Mouse (Mus musculus) midbrain, postnatal 0 days (tissue): ENCODE measurements around the gene Prox2. TPM values are rescaled to one million over a fixed set of nuclear protein-coding genes. Genes with fewer than 3 reads are reported as not detected.

ENCODE experiments used
- ATAC-seq: fragments of 200-750 bp; cut with Nextera tagmentation; 2 replicates; pipeline ENCODE4 v1.8.0; 2017; ENCODE audit warnings: moderate number of reproducible peaks, mild to moderate bottlenecking, moderate TSS enrichment, moderate library complexity; ENCODE audit not compliant: low FRiP score
- DNase-seq: peaks from one replicate; pipeline ENCODE4 v3.0.0-alpha.2; 2015; ENCODE audit warnings: low spot score
- H3K27ac ChIP-seq: fragments of 300-500 bp; sonication (generic); 2 replicates; pipeline ENCODE4 v1.5.1; 2014; ENCODE audit warnings: low read depth, mild to moderate bottlenecking, low read length, mixed read lengths
- H3K27me3 ChIP-seq: fragments of 300-500 bp; sonication (generic); 2 replicates; pipeline ENCODE4 v1.6.1; 2014; ENCODE audit warnings: low read length, control low read depth, mixed read lengths; ENCODE audit not compliant: insufficient read depth
- H3K36me3 ChIP-seq: fragments of 300-500 bp; sonication (generic); 2 replicates; pipeline ENCODE4 v1.6.1; 2014; ENCODE audit warnings: low read length, control low read depth, mixed read lengths; ENCODE audit not compliant: insufficient read depth
- H3K4me1 ChIP-seq: fragments of 300-500 bp; sonication (generic); 2 replicates; pipeline ENCODE4 v1.6.1; 2014; ENCODE audit warnings: mild to moderate bottlenecking, control low read depth, antibody characterized with exemption, low read length, mixed read lengths; ENCODE audit not compliant: insufficient read depth
- H3K4me2 ChIP-seq: fragments of 300-500 bp; sonication (generic); 2 replicates; pipeline ENCODE4 v1.6.1; 2014; ENCODE audit warnings: low read depth, mild to moderate bottlenecking, low read length, mixed read lengths; ENCODE audit not compliant: poor library complexity, severe bottlenecking
- H3K4me3 ChIP-seq: fragments of 300-500 bp; sonication (generic); 2 replicates; pipeline ENCODE4 v1.5.1; 2014; ENCODE audit warnings: low read depth, mild to moderate bottlenecking, low read length, moderate library complexity
- H3K9ac ChIP-seq: fragments of 300-500 bp; sonication (generic); replicated peaks from 2 replicates; pipeline ENCODE4 v1.6.1; 2014; ENCODE audit warnings: mild to moderate bottlenecking, low read length, moderate library complexity, mixed read lengths; ENCODE audit not compliant: poor library complexity, severe bottlenecking
- H3K9me3 ChIP-seq: fragments of 300-500 bp; sonication (generic); 2 replicates; pipeline ENCODE4 v1.6.1; 2016; ENCODE audit warnings: low read length, control low read depth
- CTCF ChIP-seq: IDR thresholded peaks from 2 replicates; pipeline ENCODE4 v1.5.1; 2016; ENCODE audit warnings: antibody characterized with exemption, mild to moderate bottlenecking
- WGBS: fragments of 180-500 bp; shearing (Covaris S2); extraction: QIAGEN DNeasy Blood & Tissue Kit; methylation state at CpG from one replicate; pipeline ENCODE4 v1.1.7; 2014; 5-methylcytosine and 5-hydroxymethylcytosine counted together
- polyA plus RNA-seq: library from polyadenylated mRNA; unstranded; fragments of >200 nt; fragmentation: Nextera tagmentation; extraction: Ambion mirVana; gene quantifications from 2 replicates; pipeline ENCODE4 v1.2.1, GENCODE M21; 2015
- total RNA-seq: library from RNA; depleted of rRNA; stranded (reverse); fragments of >200 nt; gene quantifications from 2 replicates; pipeline ENCODE4 v1.2.3, GENCODE M21; 2014; rRNA removed

Gene Prox2
- total and polyA plus RNA-seq, 2 experiments from 2014 or later, result 1.4 TPM

DNA sequence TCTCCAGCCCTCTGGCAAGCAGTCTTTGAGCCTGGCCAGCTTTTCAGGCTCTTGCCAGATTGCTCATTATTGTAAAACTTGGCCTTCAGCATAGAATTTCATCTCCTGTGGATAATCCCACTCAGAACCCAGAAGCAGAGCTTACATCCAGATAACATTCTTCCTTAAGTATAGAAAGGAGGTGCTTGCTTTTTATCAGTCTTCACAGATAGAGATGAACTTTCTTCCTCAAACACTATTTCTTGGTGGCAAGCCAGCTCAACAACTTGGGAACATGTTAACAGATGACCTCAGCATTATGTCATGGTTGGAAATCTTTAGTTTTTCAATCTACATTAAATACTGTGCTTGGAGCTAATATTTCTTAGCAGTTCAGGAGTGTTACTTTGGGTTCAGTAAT, 39.5 kb downstream of the Prox2 start:
- Histone ChIP-seq H3K4me1 (no peaks in the 10 kb centered on the region), H3K4me2 (no peak overlapping the region), H3K4me3 (no peak overlapping the region), H3K27ac (no peak overlapping the region), H3K36me3 (peaks cover 24% of the 10 kb centered on the region), H3K9ac (no peak overlapping the region), H3K27me3 (no peaks in the 10 kb centered on the region), H3K9me3 (no peaks in the 10 kb centered on the region)
- TF ChIP-seq CTCF, result no peak
- ATAC-seq (no peak), DNase-seq (no peak)

DNA sequence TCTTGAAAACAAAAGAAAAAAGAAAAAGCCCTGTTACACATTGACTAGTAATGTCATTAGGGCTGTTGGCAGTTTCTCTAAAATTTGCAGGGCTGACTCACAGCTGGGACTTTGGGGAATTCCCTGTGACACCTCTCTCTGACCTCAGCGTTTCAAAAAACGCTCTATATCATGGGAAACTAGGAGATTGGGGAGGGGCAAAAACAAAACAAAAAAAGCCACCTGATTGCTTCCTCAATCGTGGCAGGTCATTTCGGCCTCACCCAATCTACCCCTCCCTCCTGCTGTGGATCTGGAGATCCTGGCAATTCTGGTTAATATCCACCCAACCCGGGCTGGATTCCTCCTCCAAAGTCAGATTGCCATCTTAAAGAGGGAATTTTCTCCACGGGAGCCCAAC, 59.3 kb downstream of the Prox2 start:
- H3K27me3 ChIP-seq, result no peaks in the 10 kb centered on the region
- H3K36me3 ChIP-seq, result peaks cover 38% of the 10 kb centered on the region
- no peaks in the 10 kb centered on the region for H3K4me1 ChIP-seq
- TF ChIP-seq CTCF, result no peak
- H3K4me3 ChIP-seq, result no peak overlapping the region
- no peak overlapping the region for H3K4me2 ChIP-seq
- H3K27ac ChIP-seq, result no peak overlapping the region
- DNase-seq, result no peak
- ATAC-seq, result no peak
- WGBS, result 88% methylated on average over 6 of the region's 6 CpGs
- H3K9ac ChIP-seq, result no peak overlapping the region
- no peaks in the 10 kb centered on the region for H3K9me3 ChIP-seq

Other genes starting within 250 kb of the Prox2 start
- gene Ltbp2, start 234.2 kb downstream of the Prox2 start, total RNA-seq, result 0.28 and 4.0 TPM in 2 replicates
- gene Ltbp2, start 234.2 kb downstream of the Prox2 start, polyA plus RNA-seq, result 0.10 and 0.14 TPM in 2 replicates
- gene Fcf1, start 139.9 kb downstream of the Prox2 start, total RNA-seq, result 17.9 and 28.6 TPM in 2 replicates
- gene Fcf1, start 139.9 kb downstream of the Prox2 start, polyA plus RNA-seq, result 62.9 and 64.3 TPM in 2 replicates
- 101 and 104 TPM in 2 replicates for gene Arel1, start 139.9 kb downstream of the Prox2 start, total RNA-seq
- 31.7 and 33.8 TPM in 2 replicates for gene Arel1, start 139.9 kb downstream of the Prox2 start, polyA plus RNA-seq
- gene Ylpm1, start 114.4 kb downstream of the Prox2 start, total RNA-seq, result 43.2 and 70.1 TPM in 2 replicates
- 23.0 and 29.2 TPM in 2 replicates for gene Ylpm1, start 114.4 kb downstream of the Prox2 start, polyA plus RNA-seq
- gene Dlst, start 74 bp upstream of the Prox2 start, total RNA-seq, result 115 and 118 TPM in 2 replicates
- gene Dlst, start 74 bp upstream of the Prox2 start, polyA plus RNA-seq, result 92.5 and 99.6 TPM in 2 replicates
- 47.2 and 48.6 TPM in 2 replicates for gene Rps6kl1, start 40.5 kb upstream of the Prox2 start, total RNA-seq
- gene Rps6kl1, start 40.5 kb upstream of the Prox2 start, polyA plus RNA-seq, result 35.0 and 37.1 TPM in 2 replicates
- gene Pgf, start 67.0 kb upstream of the Prox2 start, total RNA-seq, result 3.4 and 6.0 TPM in 2 replicates
- gene Pgf, start 67.0 kb upstream of the Prox2 start, polyA plus RNA-seq, result 9.1 and 9.4 TPM in 2 replicates
- gene Eif2b2, start 108.7 kb upstream of the Prox2 start, total RNA-seq, result 43.1 and 65.3 TPM in 2 replicates
- gene Eif2b2, start 108.7 kb upstream of the Prox2 start, polyA plus RNA-seq, result 79.5 and 82.5 TPM in 2 replicates
- gene Mlh3, start 159.8 kb upstream of the Prox2 start, total RNA-seq, result 7.2 and 9.9 TPM in 2 replicates
- 4.7 and 5.0 TPM in 2 replicates for gene Mlh3, start 159.8 kb upstream of the Prox2 start, polyA plus RNA-seq
- 23.2 and 25.4 TPM in 2 replicates for gene Acyp1, start 177.7 kb upstream of the Prox2 start, total RNA-seq
- gene Acyp1, start 177.7 kb upstream of the Prox2 start, polyA plus RNA-seq, result 40.3 and 41.8 TPM in 2 replicates
- gene Zc2hc1c, start 177.8 kb upstream of the Prox2 start, total RNA-seq, result 1.5 and 1.7 TPM in 2 replicates
- gene Zc2hc1c, start 177.8 kb upstream of the Prox2 start, polyA plus RNA-seq, result 1.7 and 1.8 TPM in 2 replicates
- 16.5 and 22.8 TPM in 2 replicates for gene Nek9, start 228.6 kb upstream of the Prox2 start, total RNA-seq
- gene Nek9, start 228.6 kb upstream of the Prox2 start, polyA plus RNA-seq, result 7.1 and 7.5 TPM in 2 replicates